Mouse (Mus musculus) heart, adult 10 weeks (tissue): ENCODE measurements around the gene Fam98b. TPM values are rescaled to one million over a fixed set of nuclear protein-coding genes. Genes with fewer than 3 reads are reported as not detected.

ENCODE experiments used
- polyA plus RNA-seq: library from polyadenylated mRNA; stranded (reverse); fragments of 350-450 nt; fragmentation: Illumina TruSeq; extraction: RNeasy Lipid Tissue Mini Kit (QIAGEN cat#74804); gene quantifications from one replicate; pipeline ENCODE4 v1.2.3, GENCODE M21; 2014; ENCODE audit warnings: low read depth, low replicate concordance

The Fam98b gene
- 32.4 TPM for polyA plus RNA-seq

GRCm38 (mm10) chr2:117249255-117250000, at the start of gene Fam98b:
Gene Fam98b (plus strand): TSS chr2:117249739.

Other genes starting within 250 kb of the Fam98b start
- 10.3 TPM for gene Spred1, start 128.4 kb upstream of the Fam98b start, polyA plus RNA-seq
- gene Rasgrp1, start 93.3 kb downstream of the Fam98b start, polyA plus RNA-seq: 0.24 TPM